Mouse (Mus musculus) CH12.LX (cell line): ENCODE measurements around the gene Gm20388. TPM values are rescaled to one million over a fixed set of nuclear protein-coding genes. Genes with fewer than 3 reads are reported as not detected.

Experiments
- DNase-seq: peaks from one replicate; pipeline ENCODE4 v3.0.0-alpha.2; 2013; ENCODE audit errors: extremely low read depth
- H3K27ac ChIP-seq: 2 replicates; pipeline ENCODE4 v1.5.1; 2012; ENCODE audit warnings: low read depth, mild to moderate bottlenecking, control low read depth, moderate library complexity; ENCODE audit not compliant: insufficient read depth
- H3K27me3 ChIP-seq: replicated peaks from 2 replicates; pipeline ENCODE3; 2012; ENCODE audit warnings: inconsistent platforms
- H3K36me3 ChIP-seq, 2 experiments: replicated peaks in 1 of 2; 2 replicates each; pipeline versions ENCODE3 to v1.6.1; 2012; ENCODE audit warnings: inconsistent platforms in 1 of 2, low read length in 1 of 2, mild to moderate bottlenecking in 1 of 2, mixed read lengths in 1 of 2, moderate library complexity in 1 of 2; ENCODE audit not compliant: control insufficient read depth in 1 of 2, insufficient read depth in 1 of 2
- H3K4me1 ChIP-seq, 2 experiments: 2 replicates each; pipeline ENCODE4 v1.6.1; 2012; ENCODE audit warnings: inconsistent platforms in 1 of 2, moderate library complexity in 1 of 2; ENCODE audit not compliant: insufficient read depth in 2 of 2, control insufficient read depth in 1 of 2
- H3K4me2 ChIP-seq: 2 replicates; pipeline ENCODE4 v1.6.1; 2012; ENCODE audit warnings: low read depth, mild to moderate bottlenecking, control low read depth; ENCODE audit not compliant: poor library complexity, insufficient read depth, severe bottlenecking
- H3K4me3 ChIP-seq, 3 experiments: fragments of 150-350 bp in 1 of 3; sonication (generic) in 1 of 3; replicated peaks in 1 of 3; 2 replicates each; pipeline versions ENCODE3 to v1.5.1; 2011 to 2012; ENCODE audit warnings: low read depth in 2 of 3, low read length in 2 of 3, mild to moderate bottlenecking in 2 of 3, moderate library complexity in 2 of 3, control low read depth in 1 of 3, improper control_type of control experiment in 1 of 3, inconsistent platforms in 1 of 3, mixed read lengths in 1 of 3; ENCODE audit not compliant: poor library complexity in 1 of 3
- H3K79me2 ChIP-seq: replicated peaks from 2 replicates; pipeline ENCODE4 v1.6.1; 2012; ENCODE audit warnings: mild to moderate bottlenecking, moderate library complexity; ENCODE audit not compliant: control insufficient read depth, poor library complexity, insufficient read depth, severe bottlenecking; ENCODE audit errors: extremely low read depth
- H3K9ac ChIP-seq: 2 replicates; pipeline ENCODE4 v1.6.1; 2012; ENCODE audit warnings: low read depth, mild to moderate bottlenecking, control low read depth, moderate library complexity; ENCODE audit not compliant: insufficient read depth
- H3K9me3 ChIP-seq: replicated peaks from 2 replicates; pipeline ENCODE3; 2012; ENCODE audit warnings: low read length, inconsistent platforms, mixed read lengths
- CHD2 ChIP-seq: IDR thresholded peaks from 2 replicates; pipeline ENCODE4 v1.6.1; 2011; ENCODE audit warnings: low read length, improper control_type of control experiment
- CTCF ChIP-seq, 2 experiments: IDR thresholded peaks in 1 of 2; conservative IDR thresholded peaks in 1 of 2; 2 replicates each; pipeline ENCODE4 v1.5.1; 2011 to 2012; ENCODE audit warnings: low read depth in 2 of 2, low read length in 2 of 2, improper control_type of control experiment in 1 of 2, inconsistent platforms in 1 of 2, mild to moderate bottlenecking in 1 of 2, moderate library complexity in 1 of 2
- EP300 ChIP-seq: IDR thresholded peaks from 2 replicates; pipeline ENCODE4 v1.6.1; 2011; ENCODE audit warnings: low read length, improper control_type of control experiment
- ETS1 ChIP-seq: conservative IDR thresholded peaks from 2 replicates; pipeline ENCODE4 v1.6.1; 2012; ENCODE audit warnings: low read depth, mild to moderate bottlenecking, inconsistent platforms, low read length, improper control_type of control experiment, moderate library complexity
- HCFC1 ChIP-seq: IDR thresholded peaks from 2 replicates; pipeline ENCODE4 v1.6.1; 2012; ENCODE audit warnings: low read depth, mild to moderate bottlenecking, inconsistent platforms, low read length, improper control_type of control experiment
- JUN ChIP-seq: IDR thresholded peaks from 2 replicates; pipeline ENCODE4 v1.6.1; 2011; ENCODE audit warnings: low read depth, mild to moderate bottlenecking, low read length, improper control_type of control experiment, moderate library complexity; ENCODE audit not compliant: insufficient read depth
- JUND ChIP-seq: conservative IDR thresholded peaks from 2 replicates; pipeline ENCODE4 v1.6.1; 2011; ENCODE audit warnings: low read depth, low read length, improper control_type of control experiment
- KAT2A ChIP-seq: IDR thresholded peaks from 2 replicates; pipeline ENCODE4 v1.6.1; 2012; ENCODE audit warnings: low read length, improper control_type of control experiment, inconsistent platforms; ENCODE audit not compliant: insufficient replicate concordance
- MAFK ChIP-seq: IDR thresholded peaks from 2 replicates; pipeline ENCODE4 v1.6.1; 2011; ENCODE audit warnings: low read length, improper control_type of control experiment; ENCODE audit not compliant: insufficient replicate concordance
- MAZ ChIP-seq: IDR thresholded peaks from 2 replicates; pipeline ENCODE4 v1.6.1; 2012; ENCODE audit warnings: low read depth, mild to moderate bottlenecking, inconsistent platforms, low read length, improper control_type of control experiment, moderate library complexity
- MEF2A ChIP-seq: IDR thresholded peaks from 2 replicates; pipeline ENCODE4 v1.6.1; 2014; ENCODE audit warnings: low read depth, mild to moderate bottlenecking, inconsistent platforms, low read length, improper control_type of control experiment, borderline replicate concordance
- MYC ChIP-seq: IDR thresholded peaks from 2 replicates; pipeline ENCODE4 v1.6.1; 2011; ENCODE audit warnings: low read depth, mild to moderate bottlenecking, improper control_type of control experiment, low read length
- NELFE ChIP-seq: IDR thresholded peaks from 2 replicates; pipeline ENCODE4 v1.6.1; 2011; ENCODE audit warnings: low read depth, low read length, improper control_type of control experiment
- POLR2A ChIP-seq: IDR thresholded peaks from 2 replicates; pipeline ENCODE4 v1.6.1; 2011; ENCODE audit warnings: low read depth, mild to moderate bottlenecking, improper control_type of control experiment, low read length
- POLR2AphosphoS2 ChIP-seq: IDR thresholded peaks from 2 replicates; pipeline ENCODE4 v1.6.1; 2011; ENCODE audit warnings: low read depth, low read length, improper control_type of control experiment
- RAD21 ChIP-seq: IDR thresholded peaks from 2 replicates; pipeline ENCODE4 v1.6.1; 2011; ENCODE audit warnings: low read depth, mild to moderate bottlenecking, low read length, improper control_type of control experiment, moderate library complexity
- RCOR1 ChIP-seq: conservative IDR thresholded peaks from 2 replicates; pipeline ENCODE4 v1.6.1; 2012; ENCODE audit warnings: low read depth, mild to moderate bottlenecking, inconsistent platforms, low read length, improper control_type of control experiment
- SIN3A ChIP-seq: IDR thresholded peaks from 2 replicates; pipeline ENCODE4 v1.6.1; 2012; ENCODE audit warnings: low read length, improper control_type of control experiment, inconsistent platforms
- SMC3 ChIP-seq: IDR thresholded peaks from 2 replicates; pipeline ENCODE4 v1.6.1; 2011; ENCODE audit warnings: low read depth, low read length, improper control_type of control experiment
- TBP ChIP-seq: conservative IDR thresholded peaks from 2 replicates; pipeline ENCODE4 v1.6.1; 2011; ENCODE audit warnings: low read depth, low read length, improper control_type of control experiment
- USF1 ChIP-seq: IDR thresholded peaks from 2 replicates; pipeline ENCODE4 v1.6.1; 2014; ENCODE audit warnings: low read depth, mild to moderate bottlenecking, inconsistent platforms, low read length, improper control_type of control experiment
- ZC3H11A ChIP-seq: IDR thresholded peaks from 2 replicates; pipeline ENCODE4 v1.6.1; 2012; ENCODE audit warnings: low read depth, mild to moderate bottlenecking, inconsistent platforms, low read length, improper control_type of control experiment
- ZMIZ1 ChIP-seq: IDR thresholded peaks from 2 replicates; pipeline ENCODE4 v1.6.1; 2012; ENCODE audit warnings: low read depth, mild to moderate bottlenecking, inconsistent platforms, low read length, improper control_type of control experiment
- dilution Hi-C: fragments of 300-500 bp; cut with MboI; formaldehyde crosslinking; loops from 2 replicates; pipeline ENCODE4 v1.14.3; 2020; ENCODE audit warnings: low sequenced_read_pairs; ENCODE audit not compliant: extremely low pct_unique_long_range_greater_than_20kb, extremely low pct_ligation_motif_present
- in situ Hi-C: fragments of 300-500 bp; cut with MboI; formaldehyde crosslinking; loops from 3 replicates; pipeline ENCODE4 v1.14.3; 2019; ENCODE audit warnings: low sequenced_read_pairs, low pct_ligation_motif_present, low pct_unique_long_range_greater_than_20kb, mixed read lengths
- polyA plus RNA-seq: library from polyadenylated mRNA; unstranded; fragments of >175 nt; gene quantifications from 2 replicates; pipeline ENCODE4 v1.2.1, GENCODE M21; 2012; ENCODE audit warnings: low read depth; ENCODE audit not compliant: insufficient read length
- total RNA-seq, 2 experiments: library from RNA; depleted of rRNA; stranded (reverse); fragments of 300-350 nt in 1 of 2; fragments of >200 nt in 1 of 2; gene quantifications; 2 replicates each; pipeline ENCODE4 v1.2.3; 2012 to 2014

Gm20388 gene
- total and polyA plus RNA-seq, 3 experiments: 14.8 to 26.3 (median 22.2) TPM

- dilution Hi-C loops (no loop called here), in situ Hi-C loops (no loop called here)
These were observed 390.0 kb downstream of the Gm20388 start for GRCm38 (mm10) chr8:120300601-120301141.

DNA sequence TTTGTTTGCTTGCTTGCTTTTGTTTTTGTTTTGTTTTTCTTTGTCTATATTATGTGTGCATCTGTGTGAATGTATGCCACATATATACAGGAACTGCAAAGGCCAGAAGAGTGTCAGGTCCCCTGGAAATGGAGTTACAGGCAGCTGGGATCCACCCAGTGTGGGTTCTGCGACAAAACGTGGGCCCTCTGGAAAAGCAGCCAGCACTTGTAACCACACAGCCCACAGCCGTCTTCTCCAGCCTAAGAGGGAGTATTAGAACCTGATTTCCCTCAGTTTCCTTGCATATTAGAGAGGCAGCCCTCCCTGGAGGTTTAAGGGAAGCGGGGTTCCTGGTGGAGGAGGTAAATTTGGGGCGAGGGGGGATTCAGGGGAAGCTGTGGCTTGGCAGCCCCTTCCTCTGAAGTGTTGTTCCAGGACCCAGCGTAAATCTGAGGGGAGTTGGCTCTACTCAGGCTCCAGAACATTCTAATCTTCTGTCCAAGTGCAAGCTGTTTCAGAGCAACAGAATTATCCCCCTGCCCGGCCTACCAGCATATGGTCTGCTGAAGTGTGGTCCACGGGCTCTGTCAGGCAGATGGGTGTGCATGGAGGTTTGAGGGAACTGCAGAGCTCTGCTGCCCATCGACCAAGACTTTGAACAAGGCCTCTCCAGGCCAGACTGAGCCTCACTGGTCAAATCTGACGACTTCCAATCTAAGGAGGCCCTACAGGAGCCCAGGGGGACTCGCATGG lies 392.5 kb downstream of the Gm20388 start:
- in situ Hi-C loops: no loop called here
- dilution Hi-C loops: no loop called here

More at GRCm38 (mm10) chr8:120300601-120301141, 390.0 kb downstream of the Gm20388 start:
- H3K4me3 ChIP-seq: no peak overlapping the region
- no peak overlapping the region for H3K4me2 ChIP-seq
- peak; percentile 68 for TF ChIP-seq RAD21
- peak; percentile 84 to 85 for TF ChIP-seq CTCF (conservative IDR thresholded peaks at IDR 0.05 in 1 of 2, IDR thresholded peaks at IDR 0.05 in 1 of 2; ENCODE audit: low read depth in 2 of 2, low read length in 2 of 2)
- no peak for TF ChIP-seq HCFC1
- TF ChIP-seq SMC3: peak; percentile 69
- H3K9me3 ChIP-seq: no peaks in the 10 kb centered on the region
- DNase-seq: peak; percentile 30
- no peak overlapping the region for H3K9ac ChIP-seq
- no peaks in the 10 kb centered on the region for H3K36me3 ChIP-seq
- H3K4me1 ChIP-seq: no peaks in the 10 kb centered on the region
- no peak overlapping the region for H3K27ac ChIP-seq
- H3K27me3 ChIP-seq: peaks cover 17% of the 10 kb centered on the region
- no peaks in the 10 kb centered on the region for H3K79me2 ChIP-seq

DNA sequence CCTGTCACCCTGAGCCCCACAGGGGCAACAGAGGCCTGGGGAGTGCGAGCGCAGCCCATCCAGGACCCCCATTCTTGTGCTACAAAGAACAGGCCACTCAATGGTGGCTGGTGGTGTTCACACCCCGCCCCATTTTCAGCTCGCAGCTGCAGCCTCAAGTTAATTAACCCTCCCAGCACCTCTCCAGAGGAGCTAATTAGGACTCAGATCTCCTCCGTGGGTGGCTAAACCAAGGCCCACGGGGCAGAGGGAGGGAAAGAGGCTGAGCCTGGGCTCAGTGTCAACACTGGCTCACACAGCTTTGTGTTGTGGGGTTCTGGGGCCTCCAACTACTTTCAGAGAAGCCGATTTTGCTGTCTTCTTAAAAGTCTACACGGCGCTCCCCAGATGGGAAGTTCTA lies 393.5 kb downstream of the Gm20388 start:
- DNase-seq: no peak
- H3K4me1 ChIP-seq: no peaks in the 10 kb centered on the region
- dilution Hi-C loops: no loop called here
- no peaks in the 10 kb centered on the region for H3K36me3 ChIP-seq
- no peak overlapping the region for H3K9ac ChIP-seq
- no peak overlapping the region for H3K4me3 ChIP-seq
- no peak overlapping the region for H3K27ac ChIP-seq
- peaks cover 19% of the 10 kb centered on the region for H3K27me3 ChIP-seq
- H3K79me2 ChIP-seq: no peaks in the 10 kb centered on the region
- in situ Hi-C loops: no loop called here
- no peaks in the 10 kb centered on the region for H3K9me3 ChIP-seq
- no peak overlapping the region for H3K4me2 ChIP-seq
- TF ChIP-seq JUN (no peak), JUND (no peak), MAFK (no peak), MYC (no peak), CHD2 (no peak), KAT2A (no peak), ETS1 (no peak), HCFC1 (no peak), USF1 (no peak), MEF2A (no peak), RAD21 (no peak), TBP (no peak), SIN3A (no peak), MAZ (no peak), POLR2A (no peak), NELFE (no peak), POLR2AphosphoS2 (no peak), ZMIZ1 (no peak), CTCF (conservative IDR thresholded peaks at IDR 0.05 in 1 of 2, IDR thresholded peaks at IDR 0.05 in 1 of 2; ENCODE audit: low read depth in 2 of 2, low read length in 2 of 2) (no peak)

More for the DNA sequence above, 392.5 kb downstream of the Gm20388 start:
- no peak overlapping the region for H3K27ac ChIP-seq
- no peaks in the 10 kb centered on the region for H3K9me3 ChIP-seq
- H3K4me3 ChIP-seq: no peak overlapping the region
- no peaks in the 10 kb centered on the region for H3K79me2 ChIP-seq
- no peak overlapping the region for H3K4me2 ChIP-seq
- H3K4me1 ChIP-seq: no peaks in the 10 kb centered on the region
- no peak overlapping the region for H3K9ac ChIP-seq
- no peak for TF ChIP-seq EP300
- TF ChIP-seq KAT2A: no peak
- TF ChIP-seq RCOR1: no peak
- no peak for TF ChIP-seq ZC3H11A
- TF ChIP-seq JUND: no peak
- peaks cover 19% of the 10 kb centered on the region for H3K27me3 ChIP-seq
- no peak for DNase-seq
- no peaks in the 10 kb centered on the region for H3K36me3 ChIP-seq
